Mouse (Mus musculus) left cerebral cortex, adult 2 months (tissue): ENCODE measurements around the gene Ttc19. TPM values are rescaled to one million over a fixed set of nuclear protein-coding genes. Genes with fewer than 3 reads are reported as not detected.
"Not testable (repeated sequence)": the region's sequence is repeated elsewhere in the genome, so short reads cannot be mapped to it uniquely, and the experiment has no call there.

ENCODE experiments used
- DNase-seq, 2 experiments: peaks; one replicate each; pipeline ENCODE4 v3.0.0; 2021 to 2022; ENCODE audit warnings: low spot score in 2 of 2, mixed read lengths in 1 of 2; ENCODE audit errors: extremely low spot score in 1 of 2
- H3K27ac ChIP-seq: fragments of 200-600 bp; 2 replicates; pipeline ENCODE4 v1.8.1; 2022
- H3K4me3 ChIP-seq: fragments of 200-600 bp; 2 replicates; pipeline ENCODE4 v1.8.1; 2022
- CTCF ChIP-seq: fragments of 200-600 bp; IDR thresholded peaks from 2 replicates; pipeline ENCODE4 v1.8.1; 2022; ENCODE audit warnings: antibody characterized with exemption, mild to moderate bottlenecking, moderate library complexity
- intact Hi-C: fragments of 180-260 bp; cut with DNase I; formaldehyde crosslinking; loops from one replicate; pipeline ENCODE4 v1.15.1; 2025
- total RNA-seq, 2 experiments: library from RNA; stranded (reverse); gene quantifications; 2 replicates each; pipeline ENCODE4 v1.2.3; 2021

Gene Ttc19
- total RNA-seq, 2 experiments from 2014 or later = 86.5 to 92.0 TPM

GRCm38 (mm10) chr11:62259214-62259613 lies 22.1 kb upstream of the Ttc19 start:
- no peak for DNase-seq
- Histone ChIP-seq H3K4me3 (no peak overlapping the region), H3K27ac (no peak overlapping the region)
- TF ChIP-seq CTCF = no peak
- intact Hi-C loops = no loop called here

GRCm38 (mm10) chr11:62263599-62263998 lies 17.7 kb upstream of the Ttc19 start:
- no peak overlapping the region for H3K4me3 ChIP-seq
- no peak overlapping the region for H3K27ac ChIP-seq
- no peak for TF ChIP-seq CTCF
- intact Hi-C loops = no loop called here
- no peak for DNase-seq

GRCm38 (mm10) chr11:62264018-62264417 lies 17.3 kb upstream of the Ttc19 start:
- Histone ChIP-seq H3K4me3 (no peak overlapping the region), H3K27ac (no peak overlapping the region)
- no peak for TF ChIP-seq CTCF
- no peak for DNase-seq
- intact Hi-C loops = no loop called here

GRCm38 (mm10) chr11:62265642-62266041 lies 15.6 kb upstream of the Ttc19 start:
- no peak for TF ChIP-seq CTCF
- Histone ChIP-seq H3K4me3 (no peak overlapping the region), H3K27ac (no peak overlapping the region)
- intact Hi-C loops = no loop called here
- DNase-seq = no peak

- DNase-seq = no peak
- Histone ChIP-seq H3K27ac (no peak overlapping the region), H3K4me3 (no peak overlapping the region)
- intact Hi-C loops = no loop called here
- no peak for TF ChIP-seq CTCF
Measured at GRCm38 (mm10) chr11:62266466-62267214, 14.6 kb upstream of the Ttc19 start.

GRCm38 (mm10) chr11:62268381-62268780 lies 12.9 kb upstream of the Ttc19 start:
- H3K4me3 ChIP-seq = no peak overlapping the region
- no peak overlapping the region for H3K27ac ChIP-seq
- TF ChIP-seq CTCF = no peak
- DNase-seq = no peak
- intact Hi-C loops = no loop called here

- H3K27ac ChIP-seq = no peak overlapping the region
- H3K4me3 ChIP-seq = no peak overlapping the region
- no peak for TF ChIP-seq CTCF
- intact Hi-C loops = no loop called here
- DNase-seq = no peak
Measured at GRCm38 (mm10) chr11:62269097-62269496, 12.2 kb upstream of the Ttc19 start.

- Histone ChIP-seq H3K27ac (no peak overlapping the region), H3K4me3 (no peak overlapping the region)
- TF ChIP-seq CTCF = no peak
- intact Hi-C loops = no loop called here
- DNase-seq = no peak
Measured at GRCm38 (mm10) chr11:62270851-62271250, 10.4 kb upstream of the Ttc19 start.

- Histone ChIP-seq H3K4me3 (no peak overlapping the region), H3K27ac (no peak overlapping the region)
- no peak for TF ChIP-seq CTCF
- intact Hi-C loops = no loop called here
- DNase-seq = no peak
Measured at GRCm38 (mm10) chr11:62277086-62277485, 4.2 kb upstream of the Ttc19 start.

GRCm38 (mm10) chr11:62278027-62278426 lies 3.2 kb upstream of the Ttc19 start:
- no peak overlapping the region for H3K4me3 ChIP-seq
- peak; percentile 20 to 33 for DNase-seq
- intact Hi-C loops = no loop called here
- TF ChIP-seq CTCF = peak; percentile 58
- H3K27ac ChIP-seq = no peak overlapping the region

GRCm38 (mm10) chr11:62281601-62281997 lies 326 bp downstream of the Ttc19 start:
- Histone ChIP-seq H3K27ac (peak overlapping the region; percentile 89), H3K4me3 (peak overlapping the region; percentile 77)
- no peak for TF ChIP-seq CTCF
- intact Hi-C loops = loop anchor here (1.0 to 5.0 kb wide), 2 partner anchors 331 to 349 kb away; partner anchors contain the start of gene Akap10
- DNase-seq = no peak

GRCm38 (mm10) chr11:62284020-62284419 lies 2.7 kb downstream of the Ttc19 start:
- not testable (repeated sequence) for DNase-seq, H3K27ac ChIP-seq, H3K4me3 ChIP-seq
- intact Hi-C loops = loop anchor here (5.0 kb wide), 1 partner anchor 352 kb away; the partner anchor contains the start of gene Akap10

GRCm38 (mm10) chr11:62285020-62285419 lies 3.7 kb downstream of the Ttc19 start:
- Histone ChIP-seq H3K27ac (no peak overlapping the region), H3K4me3 (no peak overlapping the region)
- no peak for DNase-seq
- intact Hi-C loops = no loop called here
- no peak for TF ChIP-seq CTCF
